Mouse (Mus musculus): ENCODE measurements around the gene Sbf2.

GRCm38 (mm10) chr7:110317412-110317811 lies 297.3 kb downstream of the Sbf2 start:
- TF ChIP-seq POLR2A (IDR thresholded peaks at IDR 0.05; ENCODE audit: borderline replicate concordance, low read depth, low read length) (no peak), CTCF (IDR thresholded peaks at IDR 0.05; ENCODE audit: low read depth, low read length) (no peak)
